Mouse (Mus musculus): Measurements from ENCODE around the gene Rgs1. TPM values are rescaled to one million over a fixed set of nuclear protein-coding genes. Genes with fewer than 3 reads are reported as not detected.

The Rgs1 gene
- polyA plus RNA-seq, 1 experiment from 2014 or later: 0.31 TPM

DNA sequence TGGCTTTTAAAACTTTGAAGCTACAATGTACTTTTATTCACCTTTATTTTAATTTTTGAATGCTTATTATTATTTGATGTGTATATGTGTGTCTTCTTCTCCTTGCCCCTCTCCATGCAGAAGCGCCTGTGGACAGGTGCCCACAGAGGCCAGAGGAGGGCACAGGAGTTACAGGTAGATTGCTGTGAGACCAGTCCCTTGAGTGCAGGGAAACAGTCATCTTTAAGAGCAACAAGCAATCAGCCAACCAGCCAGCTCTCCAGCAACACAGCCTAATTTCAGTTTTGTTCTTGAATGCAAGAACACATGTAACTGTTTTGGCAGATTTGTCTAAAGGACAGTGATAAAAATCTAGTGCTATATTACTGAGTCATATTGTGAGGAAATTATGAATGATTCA, 1.7 kb downstream of the Rgs1 start:
- Histone ChIP-seq H3K9ac (no peak overlapping the region), H3K36me3 (no peaks in the 10 kb centered on the region), H3K4me1 (no peaks in the 10 kb centered on the region), H3K4me3 (replicated peaks) (no peak overlapping the region), H3K9me3 (no peaks in the 10 kb centered on the region), H3K27me3 (replicated peaks) (no peaks in the 10 kb centered on the region), H3K27ac (no peak overlapping the region), H3K4me2 (no peak overlapping the region)
- 73% methylated on average over 1 of the region's 1 CpGs for WGBS
- no peak for ATAC-seq (ENCODE audit: insufficient read depth, low FRiP score, low read depth)

DNA sequence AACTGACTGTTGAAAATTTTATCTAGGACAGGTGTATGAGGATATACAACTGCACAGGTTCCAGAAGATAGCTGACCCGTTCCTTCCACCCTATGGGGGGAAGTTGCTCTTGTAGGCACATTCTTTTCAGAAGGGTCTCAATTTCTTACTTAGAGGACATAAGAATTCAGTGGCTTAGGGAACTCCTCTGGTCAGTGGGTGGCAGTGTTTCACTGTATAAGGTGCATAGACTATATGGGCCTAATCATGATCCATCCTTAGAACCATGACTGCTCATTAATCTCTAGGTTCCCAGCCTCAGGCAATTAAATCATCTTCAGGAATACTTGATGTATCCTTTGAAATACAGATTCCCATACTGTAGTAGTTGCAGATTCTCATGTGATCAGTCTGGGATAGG, 5.5 kb downstream of the Rgs1 start:
- WGBS: 56% methylated on average over 1 of the region's 1 CpGs
- H3K9ac ChIP-seq: no peak overlapping the region
- H3K4me2 ChIP-seq: no peak overlapping the region
- no peak for ATAC-seq (ENCODE audit: insufficient read depth, low FRiP score, low read depth)
- H3K4me1 ChIP-seq: no peaks in the 10 kb centered on the region
- H3K9me3 ChIP-seq: no peaks in the 10 kb centered on the region
- no peak overlapping the region for H3K4me3 ChIP-seq (replicated peaks)
- H3K36me3 ChIP-seq: no peaks in the 10 kb centered on the region
- no peaks in the 10 kb centered on the region for H3K27me3 ChIP-seq (replicated peaks)
- no peak overlapping the region for H3K27ac ChIP-seq

DNA sequence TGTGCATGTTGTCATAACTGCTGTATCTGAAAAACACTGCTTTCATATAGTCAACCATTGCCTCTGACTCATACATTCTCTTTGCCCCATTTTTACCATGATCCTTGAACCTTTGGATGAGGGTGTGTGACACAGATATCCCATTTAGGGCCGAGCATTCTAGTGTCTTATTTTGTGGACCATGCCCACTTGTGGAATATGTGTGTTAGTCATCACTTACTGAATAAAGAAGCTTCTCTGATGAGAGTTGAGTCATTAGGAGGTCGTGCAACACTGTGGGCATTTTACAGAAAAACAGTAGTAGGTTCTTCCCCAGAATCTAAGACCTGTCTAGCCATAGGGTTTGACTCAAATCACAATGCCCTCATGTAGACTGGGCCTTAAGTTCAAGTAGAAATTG, 9.8 kb downstream of the Rgs1 start:
- no peak overlapping the region for H3K27ac ChIP-seq
- no peak overlapping the region for H3K9ac ChIP-seq
- 78% methylated on average over 2 of the region's 2 CpGs for WGBS
- ATAC-seq (ENCODE audit: insufficient read depth, low FRiP score, low read depth): no peak
- H3K4me2 ChIP-seq: no peak overlapping the region
- H3K4me1 ChIP-seq: no peaks in the 10 kb centered on the region
- no peak overlapping the region for H3K4me3 ChIP-seq (replicated peaks)
- no peaks in the 10 kb centered on the region for H3K27me3 ChIP-seq (replicated peaks)
- no peaks in the 10 kb centered on the region for H3K9me3 ChIP-seq
- no peaks in the 10 kb centered on the region for H3K36me3 ChIP-seq

DNA sequence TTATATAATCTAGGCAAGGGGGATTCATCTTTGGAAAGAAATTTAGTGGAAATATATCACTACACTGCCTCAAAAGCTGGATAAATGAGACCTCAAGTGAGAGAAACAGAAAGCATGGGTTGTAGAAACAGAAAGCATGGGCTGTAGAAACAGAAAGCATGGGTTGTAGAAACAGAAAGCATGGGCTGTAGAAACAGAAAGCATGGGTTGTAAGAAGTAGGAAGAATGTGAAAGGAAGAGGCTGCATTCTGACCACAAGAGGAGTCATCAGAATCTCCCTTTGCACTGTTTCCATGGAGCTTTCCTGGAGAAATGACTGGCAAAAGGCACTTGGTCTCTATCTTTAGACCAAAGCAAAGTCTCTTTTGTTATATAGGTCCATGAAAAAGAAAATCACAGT, 33.8 kb downstream of the Rgs1 start:
- no peak overlapping the region for H3K4me2 ChIP-seq
- no peak overlapping the region for H3K9ac ChIP-seq
- H3K36me3 ChIP-seq: no peaks in the 10 kb centered on the region
- no peaks in the 10 kb centered on the region for H3K27me3 ChIP-seq (replicated peaks)
- no peak overlapping the region for H3K27ac ChIP-seq
- H3K9me3 ChIP-seq: no peaks in the 10 kb centered on the region
- H3K4me1 ChIP-seq: no peaks in the 10 kb centered on the region
- no peak for ATAC-seq (ENCODE audit: insufficient read depth, low FRiP score, low read depth)
- no peak overlapping the region for H3K4me3 ChIP-seq (replicated peaks)

DNA sequence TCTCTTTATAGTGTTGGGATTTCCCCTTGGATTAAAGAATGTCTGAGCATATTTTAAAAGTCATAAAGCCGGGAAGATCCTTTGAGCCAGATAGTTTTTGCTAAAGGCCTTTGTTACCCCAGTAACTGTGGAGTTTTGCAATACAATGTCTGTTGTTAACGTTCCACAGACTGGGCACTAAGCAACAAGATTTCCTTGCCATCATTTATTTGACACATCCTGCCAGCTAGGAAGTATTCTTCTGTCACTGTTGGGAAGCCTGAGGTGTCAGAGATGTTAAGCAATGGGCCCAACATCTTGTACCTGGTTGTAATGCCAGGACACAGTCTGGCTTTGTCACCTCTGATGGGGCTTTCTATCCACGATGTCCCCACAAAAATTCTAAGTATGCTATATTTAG, 38.1 kb downstream of the Rgs1 start:
- whole genome bisulfite sequencing: 70% methylated on average over 3 of the region's 3 CpGs
- no peak for ATAC-seq (ENCODE audit: insufficient read depth, low FRiP score, low read depth)
- Histone ChIP-seq H3K36me3 (no peaks in the 10 kb centered on the region), H3K27ac (no peak overlapping the region), H3K9ac (no peak overlapping the region), H3K4me3 (replicated peaks) (no peak overlapping the region), H3K27me3 (replicated peaks) (no peaks in the 10 kb centered on the region), H3K4me2 (no peak overlapping the region), H3K9me3 (no peaks in the 10 kb centered on the region), H3K4me1 (no peaks in the 10 kb centered on the region)

DNA sequence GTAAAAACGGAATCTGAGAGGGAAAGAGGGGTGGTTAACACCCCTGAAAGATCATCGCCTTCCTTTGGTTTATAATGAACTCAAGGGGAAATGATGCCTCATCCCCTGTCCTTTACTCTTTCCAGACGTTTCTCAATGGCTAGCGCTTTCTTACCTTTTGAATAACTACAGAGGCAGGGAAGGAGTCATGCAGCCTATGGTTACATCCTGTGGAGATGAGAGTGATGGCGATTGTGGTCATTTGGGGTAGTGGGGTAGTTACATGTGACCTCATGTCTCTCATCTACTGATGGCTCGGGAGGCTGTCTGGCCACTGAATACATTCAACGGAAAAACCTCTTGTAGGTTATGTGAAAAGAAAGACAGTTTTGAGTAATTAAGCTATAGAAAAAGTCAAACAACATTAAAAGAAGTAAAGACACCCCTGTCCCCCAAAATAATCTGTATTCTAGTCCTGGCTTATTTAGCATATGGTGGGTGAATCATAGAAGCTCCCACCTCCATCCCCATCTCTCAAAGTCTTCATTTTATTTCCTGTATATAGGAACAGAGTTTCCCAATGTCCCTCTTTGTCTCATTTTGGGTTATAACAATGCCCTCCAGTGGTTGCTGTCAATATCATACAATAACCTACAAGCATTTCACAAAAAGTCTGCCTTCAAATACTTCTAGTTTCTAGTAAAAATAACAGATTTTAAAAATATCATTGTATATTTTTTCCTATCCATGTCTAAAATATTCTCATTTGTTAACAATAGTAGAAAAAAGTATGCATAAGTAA, 42.6 kb downstream of the Rgs1 start:
- no peak for ATAC-seq (ENCODE audit: insufficient read depth, low FRiP score, low read depth)
- Histone ChIP-seq H3K4me2 (no peak overlapping the region), H3K4me1 (no peaks in the 10 kb centered on the region), H3K9ac (no peak overlapping the region), H3K36me3 (no peaks in the 10 kb centered on the region), H3K27ac (no peak overlapping the region), H3K27me3 (replicated peaks) (no peaks in the 10 kb centered on the region), H3K9me3 (no peaks in the 10 kb centered on the region), H3K4me3 (replicated peaks) (no peak overlapping the region)
- 81% methylated on average over 7 of the region's 7 CpGs for WGBS

DNA sequence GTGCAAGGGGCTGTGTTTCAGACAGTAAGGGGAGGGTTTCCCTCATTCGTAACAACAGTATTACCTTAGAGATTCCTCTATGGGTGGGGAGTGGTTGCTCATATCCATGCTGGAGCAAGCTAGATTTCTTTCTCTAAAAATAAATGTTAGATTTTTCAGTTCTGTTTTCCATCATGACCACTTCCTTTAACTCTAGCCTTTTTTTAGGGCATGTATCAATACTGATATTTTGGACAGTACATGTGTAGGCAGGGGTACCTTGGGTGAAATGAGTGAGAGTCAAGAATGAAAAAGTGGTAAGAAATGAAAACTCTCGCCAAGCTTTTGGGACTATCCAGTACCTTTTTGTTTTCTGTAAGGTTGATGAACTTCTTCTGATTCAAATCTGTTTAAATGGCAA, 44.3 kb downstream of the Rgs1 start:
- ATAC-seq (ENCODE audit: insufficient read depth, low FRiP score, low read depth): no peak
- no peaks in the 10 kb centered on the region for H3K27me3 ChIP-seq (replicated peaks)
- H3K36me3 ChIP-seq: no peaks in the 10 kb centered on the region
- 80% methylated on average over 2 of the region's 2 CpGs for WGBS
- no peak overlapping the region for H3K4me3 ChIP-seq (replicated peaks)
- H3K27ac ChIP-seq: no peak overlapping the region
- no peaks in the 10 kb centered on the region for H3K4me1 ChIP-seq
- no peak overlapping the region for H3K9ac ChIP-seq
- H3K9me3 ChIP-seq: no peaks in the 10 kb centered on the region
- H3K4me2 ChIP-seq: no peak overlapping the region

DNA sequence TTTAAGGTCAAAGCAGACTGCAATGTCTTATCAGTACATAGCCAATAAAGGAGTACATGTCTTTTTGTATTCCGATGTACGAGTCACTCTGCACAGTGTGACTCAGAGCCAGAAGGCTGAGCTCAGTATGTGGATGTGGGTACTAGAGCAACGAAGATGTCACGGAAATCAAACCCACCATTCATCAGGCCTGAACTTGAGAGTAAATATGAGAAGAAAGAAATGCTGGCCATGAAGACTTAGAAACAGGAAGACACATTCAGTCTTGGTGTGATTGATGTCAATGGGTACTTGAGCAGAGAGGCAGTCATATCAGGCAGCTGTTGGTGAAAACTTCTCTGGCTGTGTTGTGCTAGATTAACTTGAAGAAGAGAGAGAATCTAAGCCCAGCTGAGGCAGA, 46.1 kb downstream of the Rgs1 start:
- Histone ChIP-seq H3K36me3 (no peaks in the 10 kb centered on the region), H3K4me3 (replicated peaks) (no peak overlapping the region), H3K9me3 (no peaks in the 10 kb centered on the region), H3K9ac (no peak overlapping the region), H3K27me3 (replicated peaks) (no peaks in the 10 kb centered on the region), H3K4me1 (no peaks in the 10 kb centered on the region), H3K4me2 (no peak overlapping the region), H3K27ac (no peak overlapping the region)
- ATAC-seq (ENCODE audit: insufficient read depth, low FRiP score, low read depth): no peak
- whole genome bisulfite sequencing: 80% methylated on average over 4 of the region's 4 CpGs

DNA sequence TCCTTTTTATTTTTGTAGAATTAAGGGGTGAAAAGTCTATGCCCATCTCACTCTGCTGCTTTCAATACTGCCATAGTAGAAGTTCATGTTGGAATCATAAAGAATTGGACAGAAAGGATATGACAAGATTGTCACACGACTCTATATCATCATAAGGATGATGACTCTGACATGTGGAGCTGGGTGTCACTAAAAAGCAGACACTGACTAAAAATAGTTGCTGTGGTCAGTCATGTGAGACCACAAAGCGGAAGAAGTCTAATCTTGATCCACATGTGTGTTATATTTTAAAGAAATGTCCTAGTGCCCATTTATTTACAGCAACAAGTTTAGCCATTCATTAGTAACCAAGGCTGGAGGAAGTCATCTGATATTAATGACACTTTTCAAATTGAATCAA, 48.5 kb downstream of the Rgs1 start:
- no peak for ATAC-seq (ENCODE audit: insufficient read depth, low FRiP score, low read depth)
- Histone ChIP-seq H3K9ac (no peak overlapping the region), H3K9me3 (no peaks in the 10 kb centered on the region), H3K4me2 (no peak overlapping the region), H3K4me1 (no peaks in the 10 kb centered on the region), H3K27ac (no peak overlapping the region), H3K36me3 (no peaks in the 10 kb centered on the region), H3K27me3 (replicated peaks) (no peaks in the 10 kb centered on the region), H3K4me3 (replicated peaks) (no peak overlapping the region)
- 69% methylated on average over 2 of the region's 2 CpGs for WGBS

DNA sequence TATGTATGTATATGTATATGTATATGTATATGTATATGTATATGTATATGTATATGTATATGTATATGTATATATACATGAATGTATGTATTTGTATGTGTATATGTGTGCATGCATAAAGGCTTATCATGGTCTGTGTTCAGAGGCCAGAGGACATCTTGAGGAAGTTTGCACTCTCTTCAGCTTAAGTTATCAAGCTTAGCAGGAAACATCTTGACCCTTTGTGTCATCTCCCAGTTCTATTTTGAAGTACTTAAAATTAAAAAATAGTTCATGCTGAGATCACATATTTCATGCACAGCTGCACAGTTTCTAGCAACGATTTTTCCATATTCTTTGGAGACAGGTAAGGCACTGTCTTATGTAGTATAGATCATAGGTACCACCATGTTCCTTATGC, 49.5 kb downstream of the Rgs1 start:
- H3K4me2 ChIP-seq: no peak overlapping the region
- 69% methylated on average over 1 of the region's 1 CpGs for WGBS

DNA sequence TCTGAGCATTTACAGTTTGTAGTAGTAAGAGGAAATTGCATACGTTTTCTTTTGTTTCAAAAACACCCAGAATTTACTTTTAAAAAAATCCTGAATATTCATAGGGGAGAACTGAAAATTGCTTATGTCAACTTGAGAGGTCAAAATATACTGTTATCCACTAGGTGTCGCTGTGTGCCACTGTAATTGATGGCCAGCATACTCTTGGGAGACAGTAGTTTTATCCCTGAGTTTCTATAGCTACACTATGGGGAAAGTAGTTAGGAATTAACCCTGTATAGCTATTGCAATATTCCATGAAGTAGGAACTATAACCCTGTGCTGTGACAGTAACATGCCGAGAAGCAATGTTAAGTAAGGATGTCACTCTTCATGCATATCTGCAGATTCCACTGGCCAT, 51.4 kb downstream of the Rgs1 start:
- Histone ChIP-seq H3K4me1 (no peaks in the 10 kb centered on the region), H3K9ac (no peak overlapping the region), H3K27ac (no peak overlapping the region), H3K36me3 (no peaks in the 10 kb centered on the region), H3K27me3 (replicated peaks) (no peaks in the 10 kb centered on the region), H3K9me3 (no peaks in the 10 kb centered on the region), H3K4me3 (replicated peaks) (no peak overlapping the region), H3K4me2 (no peak overlapping the region)
- ATAC-seq (ENCODE audit: insufficient read depth, low FRiP score, low read depth): no peak
- 30% methylated on average over 3 of the region's 3 CpGs for WGBS

More for the DNA sequence above, 49.5 kb downstream of the Rgs1 start:
- Histone ChIP-seq H3K36me3 (no peaks in the 10 kb centered on the region), H3K9me3 (no peaks in the 10 kb centered on the region), H3K27ac (no peak overlapping the region), H3K9ac (no peak overlapping the region), H3K27me3 (replicated peaks) (no peaks in the 10 kb centered on the region), H3K4me1 (no peaks in the 10 kb centered on the region), H3K4me3 (replicated peaks) (no peak overlapping the region)
- ATAC-seq (ENCODE audit: insufficient read depth, low FRiP score, low read depth): no peak

All from stomach, embryonic 15.5 days (tissue).